Mouse (Mus musculus) Muller cell, postnatal 12 days (primary cell): ENCODE data around the gene Fpgt.
A peak's percentile ranks its signal among the peaks of the same experiment; 100 is the strongest.

Experiments used
- DNase-seq: peaks from one replicate; pipeline ENCODE4 v3.0.0-alpha.2; 2015; ENCODE audit errors: inconsistent ontology term

Fpgt gene

DNA sequence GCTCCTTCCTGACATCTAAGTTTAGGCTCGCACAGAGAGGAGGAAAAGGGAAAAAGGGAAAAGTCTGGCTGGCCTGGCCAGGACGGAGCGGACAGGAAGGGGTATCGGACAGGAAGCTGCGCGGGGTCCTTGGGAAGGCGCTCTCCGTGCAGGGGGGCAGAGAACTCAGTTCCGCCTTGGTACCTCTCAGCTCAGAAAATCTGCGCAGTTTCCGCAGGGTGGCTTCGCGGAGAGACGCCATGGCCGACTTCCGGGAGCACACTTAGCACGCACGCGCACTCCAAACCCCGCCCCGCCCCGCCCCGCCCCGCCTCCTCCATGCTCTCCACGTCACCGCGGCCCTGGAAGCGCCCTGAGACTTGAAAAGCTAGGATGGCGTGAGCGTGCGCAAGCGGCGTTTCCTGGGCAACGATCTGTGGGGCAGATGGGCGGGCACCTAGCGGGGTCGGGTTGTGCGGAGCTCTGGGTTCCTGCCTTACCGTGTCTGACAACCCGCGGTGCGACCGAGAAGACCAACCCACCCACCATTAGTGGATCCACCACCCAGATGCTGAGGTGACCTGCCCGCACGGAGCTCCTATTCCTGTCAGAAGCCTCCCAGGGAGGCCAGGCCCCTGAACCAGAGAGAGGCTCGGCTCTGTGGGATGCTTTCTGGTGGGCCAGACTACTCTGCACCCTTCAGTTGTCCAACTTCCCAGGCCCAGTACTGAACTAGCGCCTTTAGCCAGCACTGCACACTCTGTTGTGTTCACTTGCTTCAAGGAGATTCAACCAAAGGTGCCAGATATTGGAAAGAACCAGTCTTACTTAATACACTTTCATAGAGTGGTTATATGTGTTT lies at the start of gene Fpgt, which contains the start of gene Lrriq3:
TSS of gene Fpgt (minus strand) at position 288 of the 841 bp plus-strand sequence.
TSS of gene Lrriq3 (plus strand) at position 319 of the 841 bp plus-strand sequence.
- peak; percentile 95 for DNase-seq

DNA sequence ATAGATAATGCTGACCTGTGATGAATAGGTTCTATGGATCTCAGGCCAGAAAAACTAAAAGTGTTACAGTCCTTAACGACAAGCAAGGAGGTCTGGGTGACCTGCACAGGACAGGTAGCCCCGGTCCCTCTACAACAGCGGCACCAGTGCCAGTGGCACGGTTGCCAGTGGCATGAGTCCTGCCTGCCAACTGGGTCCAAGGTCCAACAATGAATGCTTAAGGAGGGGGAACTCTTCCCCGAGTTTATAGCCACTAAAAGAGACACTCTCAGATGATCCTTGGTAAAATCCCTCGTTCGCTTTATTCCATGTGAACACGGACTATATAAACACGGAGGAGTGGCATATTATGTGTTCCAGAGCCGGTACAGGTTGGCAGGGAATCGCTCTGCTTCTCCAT lies 47.8 kb upstream of the Fpgt start:
- DNase-seq = no peak

DNA sequence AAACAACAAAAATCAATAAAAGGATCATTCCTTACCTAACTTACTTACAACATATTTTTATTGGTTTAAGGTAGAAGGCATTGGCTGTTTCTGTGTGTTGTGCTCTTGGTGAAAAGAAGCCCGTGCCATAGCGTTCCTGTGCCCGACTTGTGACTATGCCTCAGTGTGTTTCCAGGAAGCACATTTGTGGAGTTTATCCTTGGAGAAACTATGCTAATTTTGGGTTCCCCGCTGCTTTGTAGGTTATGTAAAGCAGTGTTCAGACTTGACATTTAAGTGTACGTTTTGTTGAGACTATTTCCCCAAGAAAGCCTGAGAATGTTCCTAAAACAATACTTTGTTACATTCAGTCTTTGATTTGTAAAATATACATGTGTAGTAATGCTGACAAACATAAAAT lies 44.5 kb upstream of the Fpgt start:
- DNase-seq = no peak

DNA sequence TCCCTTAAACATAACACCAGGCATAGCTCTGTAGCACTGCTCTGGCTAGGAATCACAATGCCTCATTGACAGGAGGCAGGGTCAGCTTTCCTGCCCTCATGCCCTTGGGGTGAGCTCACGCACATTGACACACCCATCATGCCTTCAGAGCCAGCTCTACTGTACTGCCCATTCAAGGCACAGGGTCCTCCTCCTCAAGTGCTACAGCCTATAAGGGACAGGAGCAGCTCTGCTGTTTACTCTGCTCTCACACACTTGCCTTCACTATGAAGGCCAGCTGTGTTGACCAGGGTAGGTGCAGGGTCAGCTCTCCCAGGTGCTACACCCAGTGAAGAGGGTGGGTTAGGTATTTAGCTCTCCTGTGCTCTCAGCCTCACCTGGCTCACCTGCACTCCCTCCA lies 12.8 kb upstream of the Fpgt start:
- no peak for DNase-seq

DNA sequence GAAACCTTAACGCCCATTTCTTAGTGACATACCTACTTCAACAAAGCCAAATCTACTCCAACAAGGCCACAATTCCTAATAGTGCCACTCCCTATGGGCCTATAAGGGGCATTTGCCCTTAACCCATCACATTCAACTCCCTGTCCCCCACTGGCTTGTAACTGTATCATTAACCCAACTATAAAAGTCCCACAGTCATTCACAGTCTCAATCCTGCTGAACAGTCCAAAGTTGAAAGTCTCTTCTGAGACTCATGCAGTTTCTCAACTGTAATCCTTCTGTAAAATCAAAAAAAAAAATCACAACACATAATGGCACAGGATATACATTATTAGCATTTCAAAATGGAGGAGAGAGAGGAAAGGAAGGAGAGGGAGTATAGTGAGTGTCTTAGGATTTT lies 6.1 kb upstream of the Fpgt start:
- DNase-seq = no peak

DNA sequence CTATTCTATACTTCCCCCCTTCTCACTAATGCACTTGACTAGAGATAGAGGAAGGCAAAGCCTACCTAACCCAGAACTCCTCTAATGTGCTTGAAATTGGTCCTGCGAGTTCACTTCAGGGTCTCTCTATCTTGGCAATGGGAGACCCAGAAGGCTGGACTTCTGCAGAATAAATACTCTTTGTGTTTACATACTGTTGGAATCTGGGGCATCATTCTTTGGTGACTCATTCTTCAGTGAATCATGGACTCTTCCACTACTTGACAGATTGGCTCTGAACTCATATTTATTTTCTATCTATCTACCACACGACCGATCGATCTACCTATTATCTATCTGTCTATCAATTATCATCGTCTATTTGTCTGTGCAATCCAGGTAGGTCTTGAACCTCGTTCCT lies 1.1 kb downstream of the Fpgt start:
- peak; percentile 75 for DNase-seq

DNA sequence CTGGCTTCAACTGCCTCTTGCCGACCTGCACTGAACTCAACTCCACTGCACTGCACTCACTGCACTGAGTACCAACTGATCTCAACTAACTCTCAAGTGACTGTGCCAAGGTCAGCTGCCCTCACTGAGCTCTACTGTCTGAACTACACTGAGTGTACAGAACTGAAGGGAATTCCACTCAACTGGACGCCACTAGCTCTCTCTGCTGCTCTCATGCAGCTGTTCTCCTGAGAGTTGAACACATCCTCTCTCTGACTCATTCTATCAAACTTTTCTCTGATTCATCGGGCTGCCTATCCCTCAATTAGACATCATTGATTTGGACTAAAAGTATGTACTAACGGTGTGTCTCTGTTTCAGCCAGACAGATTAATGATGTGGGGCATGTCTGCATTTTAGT lies 15.3 kb downstream of the Fpgt start:
- peak; percentile 78 for DNase-seq

DNA sequence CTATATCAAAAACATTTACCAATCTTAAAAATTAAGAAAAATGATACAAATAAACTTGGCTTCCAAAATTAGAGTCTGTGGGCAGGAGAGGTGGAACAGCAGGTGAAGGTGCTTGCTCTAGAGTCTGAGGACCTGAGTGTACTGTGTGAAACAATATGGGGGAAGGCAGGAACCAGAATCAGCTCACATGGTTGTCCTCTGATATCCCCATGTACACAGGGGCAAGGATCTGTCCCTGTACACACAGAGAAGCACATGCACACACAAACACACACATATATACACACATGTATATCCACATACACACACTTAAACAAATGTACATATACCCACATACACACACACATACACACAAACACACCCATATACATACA lies 33.8 kb downstream of the Fpgt start:
- no peak for DNase-seq

DNA sequence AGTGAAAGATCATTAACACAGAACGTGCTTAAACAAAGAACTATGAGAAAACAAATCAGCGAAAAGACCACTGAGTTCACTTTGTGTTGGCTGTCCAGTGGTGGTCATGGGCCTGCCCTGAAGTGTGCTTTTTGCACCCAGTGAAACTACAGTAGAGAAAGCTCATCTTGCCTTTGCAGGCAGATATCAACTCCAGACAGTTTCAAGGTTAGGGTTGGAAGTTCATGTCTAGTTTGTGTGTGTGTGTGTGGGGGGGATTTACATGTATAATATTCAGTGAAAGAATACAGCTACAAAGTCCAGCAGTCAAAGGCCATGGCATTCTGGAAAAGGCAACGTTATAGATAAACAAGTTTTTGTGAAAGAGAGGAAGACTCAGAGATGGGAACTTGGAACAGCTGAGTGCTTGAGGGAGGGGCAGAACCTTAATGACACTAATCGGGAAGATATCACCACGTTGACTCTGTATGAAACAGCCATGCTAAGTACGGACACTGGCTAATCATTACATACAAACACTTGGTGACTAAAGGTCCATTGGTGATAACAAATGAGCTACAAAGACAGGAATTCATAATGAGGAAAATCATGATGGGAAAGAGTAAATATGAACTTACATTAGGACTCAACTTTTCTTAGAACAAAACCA lies 34.3 kb downstream of the Fpgt start:
- DNase-seq = no peak

DNA sequence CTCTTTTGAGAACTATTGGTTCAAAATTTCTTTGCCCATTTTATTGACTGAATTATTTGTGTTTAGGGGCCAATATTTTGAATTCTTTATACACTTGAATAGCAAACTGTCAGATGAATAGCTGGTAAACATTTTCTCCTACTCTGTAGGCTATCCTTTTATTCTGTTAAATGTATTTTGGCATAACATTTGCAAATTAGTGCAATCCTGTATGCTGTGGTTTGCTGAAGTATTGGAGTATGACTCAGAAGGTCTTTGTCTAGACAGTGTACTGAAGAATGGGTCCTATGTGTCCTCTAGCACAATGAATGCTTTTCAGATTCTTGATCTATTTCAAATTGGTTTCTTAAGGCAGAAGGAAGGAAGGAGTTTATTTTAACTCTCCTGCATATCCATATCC lies 35.6 kb downstream of the Fpgt start:
- peak; percentile 89 for DNase-seq

DNA sequence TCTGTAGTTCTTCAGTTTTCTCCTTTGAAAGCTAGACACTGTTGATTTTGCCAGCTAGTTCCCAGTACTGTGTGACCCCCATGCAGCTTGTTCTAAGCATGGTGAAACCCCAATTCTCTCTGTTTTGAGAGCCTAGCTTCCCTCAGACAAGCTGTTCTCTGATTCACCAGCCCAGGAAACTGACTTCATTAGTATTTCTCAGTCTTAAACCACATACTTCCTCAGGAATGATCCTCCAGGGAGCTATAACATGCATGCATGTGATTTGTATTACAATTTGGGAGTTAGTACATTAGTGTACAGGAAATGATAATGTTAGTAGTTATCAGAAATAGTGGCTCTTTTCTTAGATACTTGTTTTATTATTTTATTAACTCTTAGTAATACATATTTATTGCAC lies 36.6 kb downstream of the Fpgt start:
- peak; percentile 22 for DNase-seq

DNA sequence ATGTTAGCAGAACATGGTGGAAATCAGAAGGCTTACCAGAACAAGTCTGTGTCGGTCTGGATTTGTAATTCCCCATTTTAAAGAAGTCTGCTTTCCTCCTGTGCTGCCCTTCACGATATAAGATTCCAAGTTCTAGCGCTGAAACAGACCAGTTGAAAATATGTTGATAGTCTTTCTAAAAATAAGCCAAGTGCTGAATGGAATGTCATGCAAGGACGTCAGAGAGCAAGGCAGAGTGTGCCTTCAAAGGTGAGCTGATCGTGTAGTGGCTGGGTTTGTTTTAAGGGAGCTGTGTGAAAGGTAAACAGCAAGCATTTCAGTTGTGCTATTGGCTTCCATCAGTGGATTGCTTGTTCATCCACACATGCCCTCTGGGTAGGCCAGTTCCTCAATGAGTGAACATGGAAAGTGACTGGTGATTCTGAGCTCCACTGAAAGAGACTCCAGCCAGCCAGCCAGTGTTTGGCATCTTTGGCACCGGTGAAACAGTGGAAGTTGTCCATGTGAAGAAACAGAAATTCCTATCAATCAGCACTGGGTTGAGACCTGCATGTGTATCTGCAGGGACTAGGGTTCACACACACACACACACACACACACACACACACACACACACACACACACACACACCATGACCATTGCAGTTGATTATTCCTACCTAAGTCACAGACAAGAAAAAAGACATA lies 37.8 kb downstream of the Fpgt start, which contains the start of gene Tnni3k:
TSS of gene Tnni3k (minus strand) at position 177 of the 686 bp plus-strand sequence.
- peak; percentile 27 for DNase-seq

DNA sequence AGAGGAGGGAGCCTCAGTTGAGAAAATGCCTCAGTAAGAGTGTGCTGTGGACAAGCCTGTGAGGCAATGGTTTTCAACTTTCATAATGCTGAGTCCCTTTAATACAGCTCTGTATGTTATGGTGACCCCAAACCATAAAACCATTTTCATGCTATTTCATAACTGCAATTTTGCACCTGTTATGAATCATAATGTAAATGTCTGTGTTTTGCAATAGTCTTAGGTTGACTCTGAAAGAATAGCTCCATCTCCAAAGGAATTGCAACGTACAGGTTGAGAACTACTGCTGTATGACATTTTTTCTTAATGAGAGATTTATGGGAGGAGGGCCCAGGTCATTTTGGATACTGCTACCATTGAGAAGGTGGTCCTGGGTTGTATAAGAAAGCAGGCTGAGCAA lies 40.0 kb downstream of the Fpgt start:
- DNase-seq = no peak

DNA sequence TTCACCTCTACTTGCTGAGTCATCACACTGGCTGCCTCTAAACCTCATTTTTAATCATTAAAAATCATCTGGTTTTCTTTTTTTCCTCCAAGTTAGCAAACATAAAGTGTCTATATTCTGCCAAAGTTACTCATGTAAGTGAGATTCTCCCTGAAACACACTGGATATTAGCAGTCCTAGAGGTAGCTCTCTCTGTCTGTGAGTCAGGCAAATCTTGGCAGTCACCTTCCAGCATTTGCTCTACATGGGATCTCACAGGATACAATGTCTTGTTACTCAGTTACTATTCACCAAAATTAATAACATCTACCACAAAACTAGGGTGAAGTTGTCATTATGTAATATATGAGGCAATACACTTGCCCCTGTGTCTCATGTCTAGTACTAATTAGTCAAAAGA lies 41.2 kb downstream of the Fpgt start:
- peak; percentile 37 for DNase-seq

DNA sequence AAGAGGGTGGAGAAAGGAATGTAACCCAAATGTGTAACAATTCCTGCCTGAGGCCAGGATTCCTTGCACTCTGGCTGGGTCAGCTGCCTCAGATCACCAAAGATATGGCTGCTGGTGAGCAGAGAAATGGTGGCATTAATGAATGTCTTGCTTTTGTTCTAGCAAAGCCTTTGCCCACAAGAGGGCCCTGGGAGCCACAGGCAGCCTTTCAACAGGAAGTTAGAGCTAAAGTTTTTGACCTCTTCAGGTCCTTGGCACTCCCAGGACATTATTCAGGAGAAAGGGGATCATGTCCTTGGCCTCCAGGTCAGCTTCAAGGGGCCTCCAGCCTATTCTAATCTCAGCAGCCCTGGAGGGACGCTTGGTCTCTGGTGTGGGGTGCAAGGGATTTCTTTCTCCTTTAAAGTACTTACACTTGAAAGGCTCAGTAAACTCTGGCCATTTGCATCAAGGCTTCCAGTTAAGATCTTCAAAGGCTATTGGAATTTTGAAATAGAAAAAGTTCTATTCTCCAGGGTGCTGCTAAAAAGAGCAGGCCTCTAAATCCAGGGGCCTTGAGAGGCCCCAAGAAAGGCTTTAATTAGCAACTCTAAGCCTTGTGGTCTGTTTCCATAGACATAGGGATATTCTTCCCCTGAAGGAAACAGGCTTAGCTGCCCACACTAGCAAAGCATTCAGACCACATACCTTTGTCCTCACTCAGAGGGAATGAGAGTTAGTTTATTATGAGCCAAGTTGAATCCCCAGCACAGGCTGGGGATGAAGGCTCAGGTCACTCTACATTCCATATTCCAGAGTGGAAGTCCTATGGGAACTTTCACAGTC lies 54.0 kb downstream of the Fpgt start:
- peak; percentile 61 for DNase-seq
